ENCODE assay signal across 25 mouse cellular contexts in genomic region chr12:88939679-88940078, GRCm38 (mm10).
DNase-seq lines count a peak whose midpoint lies in the region; ATAC-seq and TF ChIP-seq lines count a peak whose summit lies in the region.
"Had no signal": no experiment of that assay in that cellular context is flagged by ENCODE, and none has a peak within 500 bp of the region (broad histone marks: within the 10 kb centered on the region; RNA-seq: fewer than 3 reads in every experiment).

No protein-coding gene starts in this region.

- H3K4me3 ChIP-seq in forebrain, embryonic 13.5 days = no peak overlapping the region
- H3K4me3 ChIP-seq in forebrain, embryonic 10.5 days = no peak overlapping the region
- H3K4me3 ChIP-seq in forebrain, postnatal 0 days (ENCODE audit: low read depth, low read length) = no peak overlapping the region
- H3K4me3 ChIP-seq: embryonic facial prominence, embryonic 13.5 days; gastrocnemius, adult 2 months; hindbrain, embryonic 12.5 days; hindbrain, embryonic 15.5 days; kidney, embryonic 15.5 days had no signal

- no peak overlapping the region for H3K27ac ChIP-seq in forebrain, embryonic 13.5 days
- H3K27ac ChIP-seq in forebrain, embryonic 10.5 days = no peak overlapping the region
- H3K27ac ChIP-seq in forebrain, postnatal 0 days (ENCODE audit: low read depth, low read length) = no peak overlapping the region
- H3K27ac ChIP-seq: embryonic facial prominence, embryonic 13.5 days; gastrocnemius, adult 2 months; hindbrain, embryonic 12.5 days; hindbrain, embryonic 15.5 days; kidney, embryonic 15.5 days had no signal

- H3K9ac ChIP-seq in forebrain, embryonic 13.5 days = no peak overlapping the region
- H3K9ac ChIP-seq in forebrain, postnatal 0 days = no peak overlapping the region
- H3K9ac ChIP-seq: embryonic facial prominence, embryonic 13.5 days; hindbrain, embryonic 12.5 days; hindbrain, embryonic 15.5 days; kidney, embryonic 15.5 days had no signal

- H3K4me1 ChIP-seq in forebrain, embryonic 13.5 days = no peaks in the 10 kb centered on the region
- H3K4me1 ChIP-seq in forebrain, embryonic 10.5 days = no peaks in the 10 kb centered on the region
- no peaks in the 10 kb centered on the region for H3K4me1 ChIP-seq in forebrain, postnatal 0 days (ENCODE audit: insufficient read depth)
- H3K4me1 ChIP-seq: embryonic facial prominence, embryonic 13.5 days; hindbrain, embryonic 12.5 days; hindbrain, embryonic 15.5 days; kidney, embryonic 15.5 days had no signal

- DNase-seq in forebrain, embryonic 10.5 days (ENCODE audit: extremely low spot score, low spot score) = no peak
- no peak for DNase-seq in frontal cortex, postnatal 14 days (ENCODE audit: low spot score in 2 of 2)
- DNase-seq in forebrain, postnatal 0 days = peak; percentile 34
- DNase-seq in embryo, embryonic 10.5 days (ENCODE audit: low spot score) = no peak
- DNase-seq: adrenal gland, postnatal 10 days; adrenal gland, postnatal 36 days; B cell, adult 2 months; cerebellum, adult 11-12 months; cerebellum, adult 9-10 months; cerebellum, postnatal 14 days; gastrocnemius, adult 2 months; gastrocnemius, postnatal 14 days; heart, adult 11 months; kidney, adult 8-10 months had no signal

- no peaks in the 10 kb centered on the region for H3K9me3 ChIP-seq in forebrain, embryonic 13.5 days (replicated peaks)
- no peaks in the 10 kb centered on the region for H3K9me3 ChIP-seq in forebrain, embryonic 10.5 days
- H3K9me3 ChIP-seq in forebrain, postnatal 0 days (ENCODE audit: low read length) = no peaks in the 10 kb centered on the region
- H3K9me3 ChIP-seq: embryonic facial prominence, embryonic 13.5 days; G1E; hindbrain, embryonic 12.5 days; hindbrain, embryonic 15.5 days; kidney, embryonic 15.5 days had no signal

- no peaks in the 10 kb centered on the region for H3K27me3 ChIP-seq in forebrain, embryonic 13.5 days
- no peaks in the 10 kb centered on the region for H3K27me3 ChIP-seq in forebrain, embryonic 10.5 days (ENCODE audit: poor library complexity, severe bottlenecking)
- no peaks in the 10 kb centered on the region for H3K27me3 ChIP-seq in forebrain, postnatal 0 days (ENCODE audit: insufficient read depth, low read length)
- H3K27me3 ChIP-seq: CH12.LX; embryonic facial prominence, embryonic 13.5 days; hindbrain, embryonic 12.5 days; hindbrain, embryonic 15.5 days; kidney, embryonic 15.5 days; Patski had no signal

- H3K4me2 ChIP-seq in forebrain, embryonic 13.5 days = no peak overlapping the region
- H3K4me2 ChIP-seq in forebrain, postnatal 0 days (ENCODE audit: low read depth) = no peak overlapping the region
- H3K4me2 ChIP-seq: embryonic facial prominence, embryonic 13.5 days; heart, embryonic 11.5 days; hindbrain, embryonic 12.5 days; hindbrain, embryonic 15.5 days; kidney, embryonic 15.5 days had no signal

- 88% methylated on average over 2 of the region's 2 CpGs for WGBS in forebrain, embryonic 13.5 days
- 85% methylated on average over 2 of the region's 2 CpGs for WGBS in forebrain, embryonic 10.5 days
- 68% methylated on average over 2 of the region's 2 CpGs for WGBS in forebrain, postnatal 0 days

- H3K36me3 ChIP-seq in forebrain, embryonic 13.5 days (ENCODE audit: poor library complexity, severe bottlenecking) = no peaks in the 10 kb centered on the region
- no peaks in the 10 kb centered on the region for H3K36me3 ChIP-seq in forebrain, embryonic 10.5 days (replicated peaks)
- H3K36me3 ChIP-seq in forebrain, postnatal 0 days (ENCODE audit: insufficient read depth) = no peaks in the 10 kb centered on the region
- H3K36me3 ChIP-seq: embryonic facial prominence, embryonic 13.5 days; G1E; hindbrain, embryonic 12.5 days; hindbrain, embryonic 15.5 days; kidney, embryonic 15.5 days had no signal

- peak; percentile 50; the same call in 1 of the 2 replicates for ATAC-seq in forebrain, embryonic 13.5 days
- ATAC-seq in frontal cortex, adult (ENCODE audit: low TSS enrichment) = peak; percentile 64
- ATAC-seq in forebrain, postnatal 0 days = peak; percentile 85
- ATAC-seq: intestine, postnatal 0 days; Patski had no signal

- TF ChIP-seq CTCF in forebrain, postnatal 0 days (IDR thresholded peaks at IDR 0.05; ENCODE audit: low read depth) = no peak
